Mouse (Mus musculus) T-helper 1 cell (primary cell): ENCODE measurements around the gene Shkbp1.

Experiments used
- in situ Hi-C: fragments of 300-600 bp; cut with MboI, MseI; formaldehyde crosslinking; loops from one replicate; pipeline ENCODE4 v1.15.1; 2025; ENCODE audit warnings: high pct_unique_total_duplicates

The Shkbp1 gene

DNA sequence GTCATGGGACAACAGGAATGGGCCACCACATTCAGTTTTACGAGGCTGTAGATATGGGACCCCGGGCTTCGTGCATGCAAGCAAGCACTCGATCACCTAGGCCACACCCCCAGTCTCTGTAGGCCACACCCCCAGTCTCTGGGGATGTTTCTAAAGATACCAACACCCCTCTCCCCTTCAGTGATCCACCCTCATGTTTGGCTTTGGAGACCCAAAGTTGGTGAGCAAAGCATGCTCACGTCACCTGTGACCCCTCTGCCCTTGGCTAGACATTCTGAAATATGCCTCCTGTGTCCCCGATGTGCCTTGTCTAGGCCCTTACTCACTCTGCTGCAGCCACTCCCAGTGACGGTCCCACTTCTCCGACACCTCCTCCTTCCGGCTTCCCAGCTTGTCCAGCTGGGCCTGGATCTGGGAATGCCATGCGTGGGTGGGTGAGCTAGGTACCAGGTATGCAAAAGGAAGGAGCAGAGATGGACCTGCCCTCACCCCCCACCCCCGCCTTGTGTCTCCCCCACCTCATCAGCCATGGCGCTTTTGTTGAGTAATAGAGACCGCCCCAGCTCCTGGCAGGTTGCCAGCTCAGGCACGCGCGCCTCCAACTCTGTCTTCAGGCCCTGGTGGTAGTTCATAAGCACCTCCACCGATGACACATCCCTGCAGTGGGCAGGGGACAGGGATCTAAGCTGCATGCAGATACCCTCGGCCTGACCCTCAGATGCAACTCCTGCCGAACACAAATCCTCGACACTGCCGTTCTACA lies 10.4 kb upstream of the Shkbp1 start:
- in situ Hi-C loops: no loop called here

DNA sequence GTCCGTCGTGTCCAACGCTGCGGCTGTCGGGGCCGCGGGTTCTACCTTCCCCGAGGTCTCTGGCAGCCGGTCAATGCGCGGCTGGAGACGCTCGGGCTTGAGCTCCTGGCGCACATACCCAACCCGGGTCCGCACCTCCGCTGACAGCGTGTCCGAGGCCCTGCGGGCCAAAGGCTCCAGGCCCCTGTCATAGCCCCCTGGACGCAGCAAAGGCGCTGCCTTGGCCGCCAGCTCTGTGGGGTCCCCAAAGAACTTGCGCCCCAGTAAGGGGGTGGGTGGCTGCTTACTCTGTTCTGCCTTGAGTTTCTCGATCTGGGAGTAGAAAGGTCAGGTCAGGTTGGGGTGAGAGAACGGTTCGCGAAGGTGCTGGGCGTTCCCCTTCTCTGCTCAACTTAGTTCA lies 8.6 kb upstream of the Shkbp1 start:
- in situ Hi-C loops: no loop called here

DNA sequence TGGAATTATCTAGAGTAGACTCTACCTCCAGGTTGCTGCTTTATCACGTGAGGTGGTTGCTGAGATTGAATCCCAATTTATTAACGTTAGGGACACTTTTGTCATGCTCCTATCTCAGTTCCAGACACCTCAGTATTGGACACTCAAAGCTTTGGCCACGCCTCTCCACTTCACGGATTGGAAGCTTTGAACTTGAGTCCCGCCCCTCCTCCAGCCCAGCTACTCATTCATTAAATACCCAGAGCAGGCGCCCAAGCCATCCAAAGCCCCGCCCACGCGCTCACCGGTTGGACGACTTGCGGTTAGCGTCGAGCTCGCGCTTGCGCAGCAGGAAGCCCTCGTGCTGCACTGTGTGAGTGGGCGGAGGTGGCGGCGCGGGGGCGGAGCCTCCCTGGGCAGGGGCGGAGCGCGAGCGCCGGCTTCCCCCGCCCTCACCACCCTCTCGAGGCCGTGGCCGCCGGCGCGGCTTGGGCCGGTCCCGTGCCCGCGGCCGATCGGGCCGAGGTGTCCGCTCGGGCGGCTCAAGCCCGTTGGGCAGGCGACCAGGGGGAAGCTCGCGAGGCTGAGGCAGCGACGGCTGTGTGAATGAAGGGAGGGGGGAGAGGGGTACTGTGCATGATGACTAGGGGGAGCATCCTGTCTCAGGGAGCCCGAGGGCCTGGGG lies 5.6 kb upstream of the Shkbp1 start:
- in situ Hi-C loops: no loop called here

DNA sequence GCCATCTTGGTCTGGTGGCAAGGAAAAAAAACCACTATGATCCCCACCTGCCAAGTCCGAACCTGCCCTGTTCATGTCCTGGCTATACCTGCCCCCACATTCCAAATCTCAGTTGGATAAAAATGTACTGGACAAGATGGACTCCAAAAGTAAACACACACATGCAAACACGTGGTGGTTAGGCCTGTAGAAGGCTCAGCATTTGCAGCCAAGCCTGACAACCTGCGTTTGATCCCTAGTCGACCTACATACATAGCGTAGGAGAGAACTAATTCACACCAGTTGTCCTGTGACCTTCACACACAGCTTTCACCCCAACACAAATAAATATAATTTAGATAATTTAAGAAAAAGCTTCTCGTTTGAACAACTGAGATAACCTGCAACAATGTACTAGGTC lies 4.9 kb upstream of the Shkbp1 start:
- in situ Hi-C loops: no loop called here

DNA sequence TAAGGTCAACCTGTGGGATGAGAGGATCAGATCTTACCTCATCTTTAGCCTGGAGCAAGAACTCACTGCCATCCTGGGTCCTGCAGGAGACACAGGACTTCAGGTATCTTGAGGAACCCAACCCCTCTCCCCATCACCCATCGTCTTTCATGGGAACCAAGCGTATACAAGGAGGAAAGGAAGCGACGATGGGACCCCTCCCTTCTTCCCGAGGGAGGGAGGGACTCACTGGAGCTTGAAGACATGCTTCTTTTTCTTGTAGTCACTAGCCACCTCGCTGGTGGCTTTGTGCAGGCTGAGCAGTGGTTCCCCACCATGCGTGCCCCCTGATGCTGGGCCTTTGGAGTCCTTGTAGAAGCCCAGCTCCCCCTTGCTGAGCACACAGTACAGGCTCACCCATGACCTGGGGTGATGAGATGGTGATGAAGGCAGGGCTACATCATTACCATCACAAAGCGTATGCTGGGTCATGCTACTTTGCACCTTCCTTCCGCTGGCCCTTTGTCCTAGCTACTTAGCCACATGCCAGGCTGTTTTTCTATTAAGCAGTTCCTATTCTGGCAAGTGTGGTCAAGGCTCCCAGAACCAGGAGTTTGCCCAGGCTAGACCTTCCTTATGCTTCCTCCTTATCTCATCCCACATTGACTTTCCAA lies 4.0 kb upstream of the Shkbp1 start:
- in situ Hi-C loops: no loop called here

DNA sequence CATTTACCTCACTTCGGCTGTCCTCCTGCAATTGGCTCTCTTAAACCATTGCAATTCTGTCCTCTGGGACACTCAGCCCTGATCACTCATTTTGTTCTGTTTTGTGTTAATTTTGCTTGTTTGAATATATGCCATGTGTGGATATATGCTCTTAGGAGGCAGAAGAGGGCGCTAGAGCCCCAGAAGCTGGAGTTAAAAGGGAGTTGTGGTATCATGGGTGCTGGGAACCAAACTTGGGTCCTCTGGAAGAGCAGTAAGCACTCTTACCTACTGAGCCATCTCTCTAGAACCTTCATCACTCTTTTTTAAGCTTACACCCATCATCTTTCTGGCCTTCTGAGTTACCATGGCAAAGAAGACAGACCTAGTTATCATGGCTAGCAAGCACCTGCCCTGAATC lies 3.3 kb upstream of the Shkbp1 start:
- in situ Hi-C loops: no loop called here

DNA sequence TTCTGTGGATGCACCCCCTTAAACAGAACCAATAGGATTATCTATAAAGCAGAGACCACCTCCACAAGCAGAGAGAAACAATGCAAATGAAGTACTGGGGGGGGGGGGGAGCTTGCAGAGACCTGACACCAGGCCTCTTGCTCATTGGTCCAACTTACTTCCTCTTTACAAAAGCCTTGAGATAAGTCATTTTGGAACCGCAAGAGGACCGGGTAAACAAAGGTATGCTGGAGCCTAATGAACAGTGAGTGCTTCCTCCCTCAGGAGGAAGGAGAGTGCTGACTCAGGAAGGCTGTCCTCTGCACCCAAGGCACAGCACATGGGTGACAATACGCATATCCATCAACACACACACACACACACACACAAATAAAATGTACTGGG lies 1.8 kb upstream of the Shkbp1 start:
- in situ Hi-C loops: no loop called here

DNA sequence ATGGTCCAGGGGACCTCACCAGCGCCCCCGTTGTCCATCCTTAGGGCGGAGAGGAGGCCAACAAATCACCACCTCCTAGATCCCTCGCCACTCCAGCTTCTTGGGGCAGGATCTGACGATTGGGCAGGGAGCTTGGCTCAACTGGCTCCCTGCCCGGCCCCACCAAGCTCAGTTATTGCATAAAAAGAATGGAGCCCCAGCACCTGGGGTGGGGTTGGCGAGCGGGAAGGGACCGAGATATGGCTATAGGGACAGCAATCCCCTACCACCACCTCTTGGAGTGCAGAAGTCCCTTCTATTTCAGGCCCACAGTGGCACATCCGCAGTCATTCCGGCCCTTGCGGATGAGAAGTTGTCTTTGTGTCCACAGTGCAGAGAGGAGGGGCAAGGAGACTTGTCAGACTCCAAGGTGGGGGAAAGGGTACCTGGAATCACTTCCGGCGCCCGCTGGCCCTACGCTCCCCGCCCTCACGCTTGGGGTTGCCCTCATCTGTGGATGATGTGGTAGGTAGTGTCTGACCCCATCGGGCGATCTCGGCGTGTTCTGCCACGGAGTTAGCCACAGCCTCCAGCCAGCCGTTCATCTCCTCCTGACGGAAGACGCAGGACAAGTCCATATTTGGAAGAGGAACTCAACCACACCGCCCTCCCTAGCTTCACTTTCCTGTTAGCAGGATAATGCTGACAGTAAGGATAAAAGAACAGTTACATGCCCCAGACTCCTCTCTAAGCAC lies 1.2 kb upstream of the Shkbp1 start, which contains the start of gene Gm20479:
Gene Gm20479, minus strand, starts transcription at position 559 of the 734 bp plus-strand sequence.
- in situ Hi-C loops: no loop called here

DNA sequence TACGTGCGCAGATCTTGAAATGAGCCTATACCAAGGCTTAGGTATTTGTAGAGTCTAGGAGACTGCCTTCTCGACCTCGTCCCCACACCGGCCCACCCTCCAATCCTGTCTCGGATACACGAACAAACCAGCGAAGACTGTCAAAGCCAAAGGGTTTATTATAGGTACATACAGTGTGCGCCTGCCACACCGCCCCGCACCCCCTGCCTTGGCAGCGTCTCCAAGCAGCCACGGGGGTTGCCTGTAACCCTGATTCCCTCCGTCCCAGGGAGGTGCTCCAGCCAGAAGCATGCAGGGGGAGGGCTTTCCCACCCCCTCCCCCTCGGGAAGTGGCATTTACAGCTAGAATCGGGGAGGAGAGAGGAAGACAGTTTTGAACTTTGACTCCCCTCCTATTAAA lies 429 bp upstream of the Shkbp1 start:
- in situ Hi-C loops: no loop called here

DNA sequence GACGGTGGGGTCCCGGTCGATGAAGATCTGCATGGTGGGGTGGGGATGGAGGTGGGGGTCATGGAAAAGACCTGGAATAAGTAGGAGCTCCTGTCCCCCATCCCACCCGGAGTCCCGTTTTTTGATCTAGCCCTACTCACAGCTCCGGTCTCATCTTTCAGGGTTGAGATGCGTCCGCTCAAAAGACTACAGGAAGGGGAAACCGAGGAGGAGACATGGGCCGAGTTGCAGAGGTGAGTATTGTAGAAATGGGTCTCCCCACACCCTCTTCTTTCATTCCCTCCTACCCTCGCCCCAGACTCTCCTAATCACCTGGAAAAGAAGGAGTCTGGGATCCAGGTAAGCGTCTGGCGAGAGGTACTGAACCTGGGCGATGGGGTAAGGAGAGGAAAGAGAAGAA lies 558 bp downstream of the Shkbp1 start:
- in situ Hi-C loops: no loop called here

DNA sequence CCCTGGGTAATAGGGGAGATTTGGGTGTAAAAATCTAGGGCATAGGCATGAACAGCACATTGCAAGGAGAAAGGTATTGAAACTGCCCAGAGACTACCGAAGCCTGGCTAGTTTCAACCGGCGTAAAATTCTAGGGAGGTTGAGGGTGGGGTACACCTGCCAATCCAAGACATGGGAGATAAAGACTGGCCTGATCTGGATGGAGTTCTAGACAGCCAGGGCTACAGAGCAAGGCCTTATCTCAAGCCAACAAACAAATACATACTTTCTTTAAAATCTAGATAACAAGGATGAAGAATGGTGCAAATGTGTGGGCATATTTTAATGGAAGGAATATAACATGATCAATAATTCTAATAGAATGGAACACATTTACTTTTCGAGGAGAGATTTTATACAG lies 1.0 kb downstream of the Shkbp1 start:
- in situ Hi-C loops: no loop called here

DNA sequence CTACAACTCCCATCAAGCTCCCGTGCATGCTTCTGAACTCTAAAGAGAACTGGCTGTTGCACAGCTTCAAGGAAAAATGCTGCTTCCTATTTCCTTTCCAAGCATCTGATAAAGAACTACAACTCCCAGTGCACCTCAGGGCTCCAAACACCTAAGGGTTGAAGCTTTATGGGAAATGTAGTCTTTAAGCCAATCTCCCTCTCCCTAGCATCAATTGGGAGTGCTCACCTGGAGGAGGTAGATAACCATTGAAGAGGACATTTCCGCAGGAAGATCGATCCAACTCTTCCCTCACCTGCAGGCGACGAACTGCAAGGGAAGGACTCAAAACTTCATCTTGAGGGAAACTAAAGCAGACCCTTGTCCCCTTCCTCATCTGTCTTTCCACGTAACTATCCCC lies 1.7 kb downstream of the Shkbp1 start:
- in situ Hi-C loops: no loop called here

DNA sequence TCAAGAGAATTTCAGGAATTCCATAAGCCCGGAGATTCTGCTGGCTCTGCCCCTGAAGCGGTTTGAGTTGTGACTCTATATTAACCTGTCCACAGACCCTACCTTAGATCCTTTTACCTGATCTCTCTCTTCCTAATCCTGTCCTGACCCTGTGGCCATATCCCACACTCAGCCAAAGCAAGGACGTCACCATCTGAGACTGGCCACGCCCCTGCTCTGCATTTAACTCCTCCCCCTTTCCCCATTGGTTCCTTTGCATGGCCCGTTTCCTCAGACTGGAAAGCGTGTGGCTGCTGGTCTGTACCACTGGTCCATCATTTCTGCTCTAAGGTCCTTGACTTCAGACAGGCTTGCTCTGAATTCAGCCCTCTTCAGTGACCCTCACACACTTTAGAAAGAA lies 10.4 kb downstream of the Shkbp1 start:
- in situ Hi-C loops: no loop called here

DNA sequence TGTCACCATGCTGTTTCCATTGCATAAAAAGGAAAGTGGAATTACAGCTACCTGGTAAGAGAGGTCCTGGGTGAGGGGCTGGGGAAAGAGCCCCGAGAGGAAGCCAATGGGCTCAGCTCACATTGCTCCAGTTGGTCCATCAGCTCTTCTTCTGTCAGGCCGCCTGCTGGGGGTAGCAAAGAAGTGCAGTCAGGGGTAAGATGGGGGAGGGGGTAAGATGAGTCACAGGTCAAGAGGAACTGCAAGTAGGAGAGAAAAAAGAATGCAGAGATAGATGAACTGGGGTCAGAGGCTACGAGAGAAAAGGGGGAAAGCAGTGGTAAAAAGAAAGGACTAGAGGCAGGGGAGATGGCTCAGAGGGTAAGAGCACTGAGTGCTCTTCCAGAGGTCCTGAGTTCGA lies 13.2 kb downstream of the Shkbp1 start:
- in situ Hi-C loops: no loop called here

DNA sequence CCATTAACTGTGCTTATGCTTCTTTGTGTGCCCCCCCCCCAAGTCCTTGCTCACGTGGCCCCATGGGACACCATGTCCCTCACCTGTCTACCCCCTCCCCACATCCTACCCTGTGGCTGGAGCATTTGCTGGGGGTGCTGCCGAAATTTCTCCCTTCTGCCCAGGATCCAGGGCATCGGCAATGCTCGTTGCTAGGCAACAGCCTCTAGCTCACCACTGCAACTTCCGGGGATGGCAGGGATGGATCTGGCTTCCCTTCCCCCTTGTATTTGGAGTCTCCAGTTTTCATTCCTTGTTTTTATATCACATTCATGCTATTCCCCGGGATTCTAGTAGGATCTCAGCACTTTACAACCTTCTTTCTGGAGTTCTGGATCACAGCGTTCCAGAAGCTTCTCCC lies 16.3 kb downstream of the Shkbp1 start:
- in situ Hi-C loops: loop anchor here (5.0 kb wide), 1 partner anchor 58 kb away; no protein-coding TSS in a partner anchor

DNA sequence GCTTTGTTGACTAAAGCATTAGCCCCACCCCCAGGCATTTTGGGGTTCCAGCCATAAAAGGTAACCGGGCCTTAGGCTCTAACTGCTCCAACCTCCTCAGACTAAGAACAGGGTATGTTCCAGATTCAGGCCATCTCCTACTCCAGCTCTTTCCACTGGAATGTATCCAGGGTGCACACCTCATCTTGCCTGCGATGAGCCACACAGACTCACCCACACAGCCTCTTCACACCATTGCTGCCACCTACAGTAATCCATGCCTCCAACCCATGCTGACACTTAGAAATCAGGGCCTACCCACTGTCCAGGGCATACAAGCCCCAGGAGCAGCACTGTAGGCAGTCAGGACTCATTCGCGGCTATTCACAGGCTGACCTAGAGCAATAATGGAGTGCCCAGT lies 16.7 kb downstream of the Shkbp1 start:
- in situ Hi-C loops: loop anchor here (5.0 kb wide), 1 partner anchor 58 kb away; no protein-coding TSS in a partner anchor

DNA sequence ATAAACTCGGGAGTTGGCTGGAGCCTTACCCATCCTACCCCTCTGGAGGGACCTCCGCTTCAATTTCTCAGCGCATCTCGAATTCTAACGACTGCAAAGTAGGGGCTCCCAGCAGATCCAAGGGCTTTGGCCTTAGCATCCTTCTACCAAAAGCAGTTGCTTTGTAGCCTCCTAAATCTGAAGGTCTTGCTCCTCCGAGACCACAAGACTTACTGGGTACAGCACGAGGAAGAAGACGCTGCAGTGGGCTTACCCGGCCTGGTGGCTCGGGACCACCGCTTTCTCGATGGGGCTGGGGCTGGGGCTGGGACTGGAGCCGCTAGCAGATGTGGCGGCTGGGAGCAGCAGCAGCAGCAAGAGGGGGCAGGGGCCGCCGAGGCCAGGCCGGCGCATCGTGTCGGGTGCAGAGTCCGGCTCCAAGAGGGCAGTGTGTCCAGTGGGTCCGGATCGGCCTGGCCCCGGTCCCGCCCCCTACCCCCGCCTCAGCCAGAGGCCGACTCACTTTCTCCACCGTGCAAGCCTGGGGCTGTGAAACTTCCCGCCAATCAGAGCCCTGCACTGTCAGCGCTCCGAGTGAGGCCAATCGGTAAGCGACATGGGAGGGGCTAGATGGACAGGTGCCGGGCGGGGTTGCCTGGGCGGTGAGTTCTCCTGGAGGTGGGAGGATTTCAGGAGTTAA lies 18.5 kb downstream of the Shkbp1 start, which contains the start of gene Ltbp4:
Gene Ltbp4, minus strand, starts transcription at position 518 of the 679 bp plus-strand sequence.
- in situ Hi-C loops: loop anchor here (5.0 kb wide), 1 partner anchor 60 kb away; no protein-coding TSS in a partner anchor

DNA sequence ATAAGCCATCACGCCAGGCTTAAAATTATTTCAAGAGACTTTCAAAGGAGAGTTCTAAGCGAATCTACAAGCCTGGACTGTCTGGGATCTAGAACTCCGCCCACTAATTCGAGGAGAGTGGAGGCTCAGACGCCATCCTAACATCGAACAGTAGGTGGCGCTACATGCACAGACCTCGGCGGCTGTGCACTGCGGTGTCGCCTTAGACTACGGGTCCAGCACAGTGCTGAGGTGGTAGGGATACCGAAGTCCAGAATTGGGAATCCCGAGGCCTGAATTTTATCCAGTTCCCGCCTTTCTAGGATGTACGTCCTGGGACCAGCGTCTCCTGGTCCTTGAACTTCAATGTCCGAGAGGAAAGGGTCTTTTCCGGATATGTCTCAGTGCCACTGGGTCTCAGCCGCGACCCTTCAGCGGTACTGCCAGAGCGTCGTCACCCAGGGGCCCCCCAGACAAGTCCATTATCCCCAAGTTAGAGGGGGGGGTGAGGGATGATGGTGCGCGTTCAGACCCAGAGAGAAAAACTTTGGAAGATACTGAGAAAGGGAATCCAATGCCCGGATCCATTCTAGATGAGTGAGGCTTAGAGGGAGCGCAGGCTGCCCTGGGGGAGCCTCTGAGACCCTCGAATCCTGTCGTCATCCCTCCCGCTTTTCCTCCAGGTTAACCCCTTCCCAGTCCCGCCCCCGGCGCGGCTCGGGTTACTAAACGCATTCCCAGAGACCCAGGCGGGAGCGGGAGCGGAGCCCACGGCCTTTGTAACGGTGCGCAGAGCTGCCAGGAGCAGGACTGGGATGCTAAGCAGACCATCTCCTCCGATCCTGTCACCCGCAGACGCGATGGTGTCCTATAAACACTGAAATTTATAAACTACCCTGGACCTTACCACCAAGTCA lies 19.6 kb downstream of the Shkbp1 start:
- in situ Hi-C loops: loop anchor here (5.0 kb wide), 1 partner anchor 61 kb away; no protein-coding TSS in a partner anchor

DNA sequence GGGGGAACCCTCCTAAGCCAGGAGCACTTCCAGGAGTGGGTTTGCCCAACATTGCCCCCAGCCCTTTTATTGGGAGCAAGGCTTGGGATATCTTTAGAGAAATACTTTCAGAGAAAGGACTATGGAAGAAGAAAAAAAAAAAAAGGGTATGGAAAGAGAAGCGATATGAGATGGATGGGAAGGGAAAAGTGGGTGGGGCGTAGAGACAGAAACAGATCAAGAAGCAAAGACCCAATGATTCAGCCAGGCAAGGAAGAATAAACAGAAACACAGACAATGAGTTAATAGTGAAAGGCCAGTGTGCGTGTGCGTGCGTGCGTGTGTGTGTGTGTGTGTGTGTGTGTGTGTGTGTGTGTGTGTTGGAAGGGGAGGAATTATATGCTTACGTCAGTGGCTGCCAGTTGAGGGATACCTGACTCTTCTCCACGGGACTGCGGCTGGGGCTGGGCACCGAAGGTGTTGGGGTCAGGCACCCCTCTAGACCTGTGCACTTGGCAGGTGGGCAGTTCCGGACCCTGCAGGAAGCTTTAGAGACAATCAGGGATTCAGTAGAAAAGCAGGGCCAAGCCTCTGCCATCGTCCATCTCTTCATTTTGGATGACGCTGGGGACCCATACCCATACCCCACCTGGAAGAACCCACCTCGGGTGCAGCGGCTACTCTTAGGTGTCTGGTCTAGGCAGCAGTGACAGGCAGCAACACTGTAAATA lies 20.7 kb downstream of the Shkbp1 start:
- in situ Hi-C loops: loop anchor here (5.0 kb wide), 1 partner anchor 62 kb away; no protein-coding TSS in a partner anchor
